Mouse (Mus musculus): ENCODE results near the gene Gm8978. TPM values are rescaled to one million over a fixed set of nuclear protein-coding genes. Genes with fewer than 3 reads are reported as not detected.
"Not testable (repeated sequence)": the region's sequence is repeated elsewhere in the genome, so short reads cannot be mapped to it uniquely, and the experiment has no call there.

The Gm8978 gene
- total RNA-seq (2012; rRNA removed) (not detected in 2 replicates), total RNA-seq (2014; rRNA removed) (not detected in 2 replicates), polyA plus RNA-seq (2012; ENCODE audit: insufficient read length, low read depth) (not detected in 2 replicates)

DNA sequence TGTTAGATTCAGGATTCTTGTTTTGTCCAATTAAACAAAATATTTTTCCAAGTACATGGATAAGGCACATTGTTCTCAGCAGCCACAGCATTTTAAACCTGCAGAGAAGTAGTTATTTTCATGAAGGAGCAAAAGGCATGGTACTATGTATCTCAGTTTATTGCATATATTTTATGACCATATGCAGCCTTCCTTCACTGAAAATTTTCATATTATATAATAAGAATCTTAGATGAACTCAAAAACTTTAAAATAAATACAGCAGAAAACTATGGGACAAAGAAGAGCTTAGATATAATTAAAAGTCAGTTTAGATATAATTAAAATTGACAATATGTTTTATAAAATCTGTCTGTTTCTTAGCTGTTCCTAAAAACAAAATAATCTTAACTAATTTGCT is at the start of gene Gm8978:
Gm8978 (minus strand) TSS at position 101 of the 400 bp plus-strand sequence.
- H3K4me1 ChIP-seq (ENCODE audit: control insufficient read depth in 1 of 2, insufficient read depth in 2 of 2); H3K4me2 ChIP-seq (ENCODE audit: insufficient read depth, low read depth, poor library complexity, severe bottlenecking); H3K4me3 ChIP-seq (replicated peaks in 1 of 3; ENCODE audit: low read depth in 2 of 3, low read length in 2 of 3, poor library complexity in 1 of 3); H3K9ac ChIP-seq (ENCODE audit: insufficient read depth, low read depth); H3K27ac ChIP-seq (ENCODE audit: insufficient read depth, low read depth); H3K9me3 ChIP-seq (replicated peaks; ENCODE audit: low read length); in situ Hi-C loops (cut with MboI; ENCODE audit: low pct_ligation_motif_present, low pct_unique_long_range_greater_than_20kb, low sequenced_read_pairs); H3K27me3 ChIP-seq (replicated peaks); H3K79me2 ChIP-seq (replicated peaks; ENCODE audit: control insufficient read depth, extremely low read depth, insufficient read depth, poor library complexity, severe bottlenecking); DNase-seq (ENCODE audit: extremely low read depth); dilution Hi-C loops (cut with MboI; ENCODE audit: extremely low pct_ligation_motif_present, extremely low pct_unique_long_range_greater_than_20kb, low sequenced_read_pairs); H3K36me3 ChIP-seq (replicated peaks in 1 of 2; ENCODE audit: control insufficient read depth in 1 of 2, insufficient read depth in 1 of 2, low read length in 1 of 2): not testable (repeated sequence)

- H3K4me2 ChIP-seq (ENCODE audit: insufficient read depth, low read depth, poor library complexity, severe bottlenecking); dilution Hi-C loops (cut with MboI; ENCODE audit: extremely low pct_ligation_motif_present, extremely low pct_unique_long_range_greater_than_20kb, low sequenced_read_pairs); H3K9me3 ChIP-seq (replicated peaks; ENCODE audit: low read length); H3K4me1 ChIP-seq (ENCODE audit: control insufficient read depth in 1 of 2, insufficient read depth in 2 of 2); H3K27me3 ChIP-seq (replicated peaks); H3K79me2 ChIP-seq (replicated peaks; ENCODE audit: control insufficient read depth, extremely low read depth, insufficient read depth, poor library complexity, severe bottlenecking); H3K36me3 ChIP-seq (replicated peaks in 1 of 2; ENCODE audit: control insufficient read depth in 1 of 2, insufficient read depth in 1 of 2, low read length in 1 of 2); in situ Hi-C loops (cut with MboI; ENCODE audit: low pct_ligation_motif_present, low pct_unique_long_range_greater_than_20kb, low sequenced_read_pairs): not testable (repeated sequence)
- DNase-seq (ENCODE audit: extremely low read depth), result peak; percentile 80
- H3K4me3 ChIP-seq (replicated peaks in 1 of 3; ENCODE audit: low read depth in 2 of 3, low read length in 2 of 3, poor library complexity in 1 of 3), result peak overlapping the region; percentile 47 to 54 (median 53)
- peak; percentile 86 for TF ChIP-seq USF1 (IDR thresholded peaks at IDR 0.05; ENCODE audit: low read depth, low read length)
- peak; percentile 78 for TF ChIP-seq USF2 (conservative IDR thresholded peaks at IDR 0.05; ENCODE audit: low read depth, low read length)
- TF ChIP-seq POLR2A (IDR thresholded peaks at IDR 0.05; ENCODE audit: low read depth, low read length), result peak; percentile 36; the same call in 1 of the 2 replicates
- peak; percentile 38; the same call in 1 of the 2 replicates for TF ChIP-seq NELFE (IDR thresholded peaks at IDR 0.05; ENCODE audit: low read depth, low read length)
- peak; percentile 83 for TF ChIP-seq BHLHE40 (IDR thresholded peaks at IDR 0.05; ENCODE audit: low read depth, low read length)
- TF ChIP-seq TCF12 (IDR thresholded peaks at IDR 0.05; ENCODE audit: low read depth, low read length), result peak; percentile 44; the same call in 1 of the 2 replicates
- TF ChIP-seq MAX (IDR thresholded peaks at IDR 0.05; ENCODE audit: low read length), result peak; percentile 71
- H3K9ac ChIP-seq (ENCODE audit: insufficient read depth, low read depth), result peak overlapping the region; percentile 56
- H3K27ac ChIP-seq (ENCODE audit: insufficient read depth, low read depth), result peak overlapping the region; percentile 73
Observed at GRCm38 (mm10) chr19:33589626-33590302, 35.3 kb downstream of the Gm8978 start.

- in situ Hi-C loops (cut with MboI; ENCODE audit: low pct_ligation_motif_present, low pct_unique_long_range_greater_than_20kb, low sequenced_read_pairs); H3K9ac ChIP-seq (ENCODE audit: insufficient read depth, low read depth); H3K79me2 ChIP-seq (replicated peaks; ENCODE audit: control insufficient read depth, extremely low read depth, insufficient read depth, poor library complexity, severe bottlenecking); H3K36me3 ChIP-seq (replicated peaks in 1 of 2; ENCODE audit: control insufficient read depth in 1 of 2, insufficient read depth in 1 of 2, low read length in 1 of 2); H3K4me1 ChIP-seq (ENCODE audit: control insufficient read depth in 1 of 2, insufficient read depth in 2 of 2); H3K27ac ChIP-seq (ENCODE audit: insufficient read depth, low read depth); dilution Hi-C loops (cut with MboI; ENCODE audit: extremely low pct_ligation_motif_present, extremely low pct_unique_long_range_greater_than_20kb, low sequenced_read_pairs); H3K4me2 ChIP-seq (ENCODE audit: insufficient read depth, low read depth, poor library complexity, severe bottlenecking); H3K27me3 ChIP-seq (replicated peaks); H3K9me3 ChIP-seq (replicated peaks; ENCODE audit: low read length); H3K4me3 ChIP-seq (replicated peaks in 1 of 3; ENCODE audit: low read depth in 2 of 3, low read length in 2 of 3, poor library complexity in 1 of 3): not testable (repeated sequence)
- DNase-seq (ENCODE audit: extremely low read depth), result peak; percentile 14
- TF ChIP-seq CTCF (conservative IDR thresholded peaks at IDR 0.05 in 1 of 2, IDR thresholded peaks at IDR 0.05 in 1 of 2; ENCODE audit: low read depth in 2 of 2, low read length in 2 of 2), result peak in 1 of 2 experiments; percentile 26; a peak in 3 of 4 replicates
Observed at GRCm38 (mm10) chr19:33568551-33568950, 56.5 kb downstream of the Gm8978 start.

Other genes starting within 250 kb of the Gm8978 start
- gene Rnls, start 233.0 kb downstream of the Gm8978 start, total RNA-seq (2012; rRNA removed), result 1.6 and 1.7 TPM in 2 replicates
- gene Rnls, start 233.0 kb downstream of the Gm8978 start, total RNA-seq (2014; rRNA removed), result 2.9 and 3.7 TPM in 2 replicates
- 1.8 and 2.8 TPM in 2 replicates for gene Rnls, start 233.0 kb downstream of the Gm8978 start, polyA plus RNA-seq (2012; ENCODE audit: insufficient read length, low read depth)
- not detected in 2 replicates for gene Lipo4, start 107.5 kb downstream of the Gm8978 start, total RNA-seq (2012; rRNA removed)
- gene Lipo4, start 107.5 kb downstream of the Gm8978 start, total RNA-seq (2014; rRNA removed), result not detected in 2 replicates
- gene Lipo4, start 107.5 kb downstream of the Gm8978 start, polyA plus RNA-seq (2012; ENCODE audit: insufficient read length, low read depth), result not detected in 2 replicates
- not detected in 2 replicates for gene Lipo2, start 126.1 kb upstream of the Gm8978 start, total RNA-seq (2012; rRNA removed)
- gene Lipo2, start 126.1 kb upstream of the Gm8978 start, total RNA-seq (2014; rRNA removed), result not detected in 2 replicates
- not detected in 2 replicates for gene Lipo2, start 126.1 kb upstream of the Gm8978 start, polyA plus RNA-seq (2012; ENCODE audit: insufficient read length, low read depth)
- 9.0 and 9.7 TPM in 2 replicates for gene Lipo3, start 136.7 kb upstream of the Gm8978 start, total RNA-seq (2012; rRNA removed)
- 42.0 and 44.6 TPM in 2 replicates for gene Lipo3, start 136.7 kb upstream of the Gm8978 start, total RNA-seq (2014; rRNA removed)
- gene Lipo3, start 136.7 kb upstream of the Gm8978 start, polyA plus RNA-seq (2012; ENCODE audit: insufficient read length, low read depth), result 16.4 and 18.5 TPM in 2 replicates
- not detected in 2 replicates for gene Lipo1, start 162.2 kb upstream of the Gm8978 start, total RNA-seq (2012; rRNA removed)
- not detected in 2 replicates for gene Lipo1, start 162.2 kb upstream of the Gm8978 start, total RNA-seq (2014; rRNA removed)
- not detected in 2 replicates for gene Lipo1, start 162.2 kb upstream of the Gm8978 start, polyA plus RNA-seq (2012; ENCODE audit: insufficient read length, low read depth)

All from CH12.LX (cell line).